Mouse (Mus musculus) right cerebral cortex, postnatal 4 days (tissue): Measurements from ENCODE around the gene Zfp526.

Experiments
- DNase-seq: peaks from one replicate; pipeline ENCODE4 v3.0.0-alpha.2; 2022

Gene Zfp526

GRCm38 (mm10) chr7:25210482-25210881 is 10.7 kb upstream of the Zfp526 start:
- DNase-seq = no peak

GRCm38 (mm10) chr7:25213099-25213498 is 8.1 kb upstream of the Zfp526 start:
- DNase-seq = no peak

- DNase-seq = no peak
These were observed 7.1 kb upstream of the Zfp526 start for GRCm38 (mm10) chr7:25214172-25214571.

GRCm38 (mm10) chr7:25217653-25218395 is 3.4 kb upstream of the Zfp526 start:
- DNase-seq = no peak

GRCm38 (mm10) chr7:25218705-25219415 is 2.4 kb upstream of the Zfp526 start:
- DNase-seq = peak; percentile 50

- DNase-seq = no peak
These were observed 1.8 kb upstream of the Zfp526 start for GRCm38 (mm10) chr7:25219416-25219750.

- peak; percentile 83 for DNase-seq
These were observed 1.3 kb upstream of the Zfp526 start for GRCm38 (mm10) chr7:25219756-25220456.

GRCm38 (mm10) chr7:25220457-25221101 is 646 bp upstream of the Zfp526 start, which contains the start of gene Dedd2:
Dedd2 (minus strand) TSS chr7:25220615.
- no peak for DNase-seq

GRCm38 (mm10) chr7:25222275-25222967 is 1.2 kb downstream of the Zfp526 start:
- no peak for DNase-seq

- no peak for DNase-seq
These were observed 6.5 kb downstream of the Zfp526 start for GRCm38 (mm10) chr7:25227523-25228300.

- no peak for DNase-seq
These were observed 9.6 kb downstream of the Zfp526 start for GRCm38 (mm10) chr7:25230690-25231285.

GRCm38 (mm10) chr7:25232101-25232648 is 10.9 kb downstream of the Zfp526 start:
- DNase-seq = no peak

GRCm38 (mm10) chr7:25233061-25233460 is 11.8 kb downstream of the Zfp526 start:
- no peak for DNase-seq

GRCm38 (mm10) chr7:25235526-25235925 is 14.3 kb downstream of the Zfp526 start:
- DNase-seq = no peak

- DNase-seq = peak; percentile 94
These were observed 16.2 kb downstream of the Zfp526 start, which contains the start of gene Gsk3a for GRCm38 (mm10) chr7:25237249-25238014. Gsk3a (minus strand) TSS chr7:25237851.

GRCm38 (mm10) chr7:25238015-25238706 is 16.9 kb downstream of the Zfp526 start:
- DNase-seq = peak; percentile 81

GRCm38 (mm10) chr7:25238829-25239623 is 17.8 kb downstream of the Zfp526 start:
- DNase-seq = peak; percentile 72

- DNase-seq = no peak
These were observed 19.4 kb downstream of the Zfp526 start for GRCm38 (mm10) chr7:25240631-25241030.

- DNase-seq = peak; percentile 65
These were observed 19.8 kb downstream of the Zfp526 start for GRCm38 (mm10) chr7:25241062-25241461.
